Mouse (Mus musculus): ENCODE measurements around the gene Spaca3. TPM values are rescaled to one million over a fixed set of nuclear protein-coding genes. Genes with fewer than 3 reads are reported as not detected.

The Spaca3 gene
- polyA plus RNA-seq, 1 experiment from 2014 or later = not detected

DNA sequence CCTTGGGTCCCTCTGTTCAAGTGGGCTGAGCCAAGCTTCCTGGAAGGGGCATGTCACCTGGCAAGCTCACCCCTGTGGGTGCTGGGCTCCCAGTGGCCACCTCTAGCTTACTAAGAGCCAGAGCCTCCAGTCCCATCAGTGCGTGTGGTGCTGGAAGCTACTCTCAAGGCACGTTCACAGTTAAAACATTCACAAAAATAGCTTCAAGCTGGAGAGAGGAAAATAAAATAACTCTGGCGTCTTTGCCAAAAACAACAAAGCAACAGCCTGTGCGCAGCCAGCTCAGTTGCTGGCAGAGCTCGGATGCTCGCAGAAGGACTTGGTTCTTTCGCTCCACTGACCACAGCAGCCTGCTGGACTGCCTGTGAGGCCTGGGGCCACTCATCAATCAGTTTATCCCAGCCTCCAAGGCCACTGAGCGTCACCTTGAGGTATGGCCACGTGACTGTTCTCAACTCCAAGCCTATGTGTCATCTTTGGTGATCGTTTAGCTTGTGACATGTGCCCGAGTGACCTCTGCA lies 19.0 kb downstream of the Spaca3 start:
- no peak overlapping the region for H3K4me2 ChIP-seq (replicated peaks; ENCODE audit: low read depth)
- no peak overlapping the region for H3K27ac ChIP-seq (ENCODE audit: low read depth, low read length)
- ATAC-seq = no peak
- 52% methylated on average over 11 of the region's 11 CpGs for WGBS
- no peak overlapping the region for H3K4me3 ChIP-seq (ENCODE audit: low read depth, low read length)
- H3K36me3 ChIP-seq (ENCODE audit: control insufficient read depth, insufficient read depth) = no peaks in the 10 kb centered on the region
- H3K9ac ChIP-seq (ENCODE audit: low read depth, low read length) = no peak overlapping the region
- H3K4me1 ChIP-seq (replicated peaks; ENCODE audit: control insufficient read depth, insufficient read depth, low read length) = no peaks in the 10 kb centered on the region
- H3K9me3 ChIP-seq (ENCODE audit: control insufficient read depth) = no peaks in the 10 kb centered on the region
- TF ChIP-seq CTCF (IDR thresholded peaks at IDR 0.05; ENCODE audit: low read depth) = no peak
- H3K27me3 ChIP-seq (replicated peaks; ENCODE audit: control insufficient read depth, insufficient read depth, low read length) = no peaks in the 10 kb centered on the region

DNA sequence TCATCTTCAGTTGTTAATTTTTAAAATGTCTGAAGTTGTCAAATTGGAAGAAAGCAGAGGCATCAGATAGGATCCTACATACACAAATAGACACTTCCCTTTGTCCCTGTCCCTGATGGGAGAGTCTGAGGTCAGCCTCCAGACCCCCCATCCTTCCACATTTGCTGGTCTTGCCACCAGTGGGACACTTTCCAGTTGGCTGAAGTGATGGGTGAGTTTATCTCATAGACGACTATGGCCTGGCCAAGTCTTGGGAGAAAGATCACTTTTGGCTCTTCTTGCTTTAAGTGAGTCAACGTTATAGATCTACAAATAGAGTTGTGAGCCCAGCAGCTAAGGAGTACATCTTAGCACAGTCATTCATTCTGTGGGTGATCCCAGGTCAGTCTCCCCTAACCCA lies 19.9 kb downstream of the Spaca3 start:
- H3K4me1 ChIP-seq (replicated peaks; ENCODE audit: control insufficient read depth, insufficient read depth, low read length) = no peaks in the 10 kb centered on the region
- no peak overlapping the region for H3K9ac ChIP-seq (ENCODE audit: low read depth, low read length)
- TF ChIP-seq CTCF (IDR thresholded peaks at IDR 0.05; ENCODE audit: low read depth) = no peak
- no peaks in the 10 kb centered on the region for H3K9me3 ChIP-seq (ENCODE audit: control insufficient read depth)
- no peak overlapping the region for H3K27ac ChIP-seq (ENCODE audit: low read depth, low read length)
- no peaks in the 10 kb centered on the region for H3K27me3 ChIP-seq (replicated peaks; ENCODE audit: control insufficient read depth, insufficient read depth, low read length)
- no peak overlapping the region for H3K4me2 ChIP-seq (replicated peaks; ENCODE audit: low read depth)
- H3K36me3 ChIP-seq (ENCODE audit: control insufficient read depth, insufficient read depth) = no peaks in the 10 kb centered on the region
- ATAC-seq = no peak
- WGBS = 72% methylated on average over 2 of the region's 2 CpGs
- no peak overlapping the region for H3K4me3 ChIP-seq (ENCODE audit: low read depth, low read length)

DNA sequence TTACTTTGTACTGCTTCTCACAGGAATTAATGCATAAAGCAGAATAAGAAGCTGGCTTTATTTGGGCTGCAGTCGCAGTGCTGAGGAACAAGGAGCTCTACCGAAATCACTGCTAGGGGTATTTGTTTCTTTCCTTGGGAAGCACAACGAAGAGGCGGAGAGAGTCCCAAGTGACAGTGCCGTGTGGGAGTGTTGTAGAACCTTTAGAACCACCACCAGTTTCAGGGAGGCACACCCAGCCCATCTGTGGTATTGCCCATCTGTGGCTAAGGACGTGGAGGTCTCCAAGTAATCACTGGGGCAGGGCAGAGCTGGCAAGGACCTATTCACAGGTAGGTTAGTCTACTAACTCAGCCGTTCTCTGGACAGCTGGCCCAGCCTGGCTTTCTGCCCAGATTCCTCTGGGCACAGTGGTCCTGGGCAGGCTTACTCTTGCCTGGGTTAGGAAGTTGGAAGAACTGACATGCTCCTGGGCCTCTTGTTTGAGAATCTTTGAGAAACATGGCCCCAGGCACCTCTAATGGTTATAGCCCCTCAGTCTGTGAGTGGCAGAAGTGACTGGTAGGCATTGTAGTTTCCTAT lies 24.2 kb downstream of the Spaca3 start:
- H3K4me3 ChIP-seq (ENCODE audit: low read depth, low read length) = no peak overlapping the region
- no peak for ATAC-seq

DNA sequence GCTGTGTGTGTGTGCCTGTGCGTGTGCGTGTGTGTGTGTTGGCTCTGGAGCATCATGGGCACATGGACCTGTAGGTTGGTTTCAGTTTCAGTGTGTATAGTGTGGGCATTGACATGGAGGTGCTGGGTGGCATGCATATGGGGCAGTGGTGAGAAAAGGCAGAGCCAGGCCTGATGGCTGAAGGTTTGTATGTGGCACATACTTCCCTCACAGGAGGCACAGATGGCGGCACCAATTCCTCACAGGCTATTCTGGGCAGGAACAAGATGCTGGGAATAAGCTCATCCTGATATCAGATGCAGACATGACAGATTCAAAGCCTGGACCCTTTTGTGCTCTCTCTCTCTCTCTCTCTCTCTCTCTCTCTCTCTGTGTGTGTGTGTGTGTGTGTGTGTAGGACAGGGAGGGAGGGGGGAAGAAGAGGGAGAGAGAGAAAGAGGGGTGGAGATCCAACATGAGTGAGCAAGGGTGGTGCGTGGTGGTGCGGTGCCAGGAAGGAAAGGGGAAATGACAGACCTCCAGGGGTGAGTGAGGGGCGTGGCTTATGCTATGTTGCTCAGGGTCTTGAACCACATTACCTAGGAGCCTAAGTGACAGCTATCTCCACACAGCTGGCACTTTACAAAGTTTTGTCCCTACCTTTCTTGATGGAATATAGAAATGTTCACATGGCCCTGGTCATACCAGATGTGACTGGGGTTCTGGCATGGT lies 26.5 kb downstream of the Spaca3 start:
- H3K27me3 ChIP-seq (replicated peaks; ENCODE audit: control insufficient read depth, insufficient read depth, low read length) = no peaks in the 10 kb centered on the region
- H3K4me2 ChIP-seq (replicated peaks; ENCODE audit: low read depth) = no peak overlapping the region
- ATAC-seq = no peak
- H3K9me3 ChIP-seq (ENCODE audit: control insufficient read depth) = no peaks in the 10 kb centered on the region
- H3K4me1 ChIP-seq (replicated peaks; ENCODE audit: control insufficient read depth, insufficient read depth, low read length) = no peaks in the 10 kb centered on the region
- H3K27ac ChIP-seq (ENCODE audit: low read depth, low read length) = no peak overlapping the region
- H3K4me3 ChIP-seq (ENCODE audit: low read depth, low read length) = no peak overlapping the region
- H3K36me3 ChIP-seq (ENCODE audit: control insufficient read depth, insufficient read depth) = no peaks in the 10 kb centered on the region
- no peak overlapping the region for H3K9ac ChIP-seq (ENCODE audit: low read depth, low read length)
- TF ChIP-seq CTCF (IDR thresholded peaks at IDR 0.05; ENCODE audit: low read depth) = no peak
- WGBS = 79% methylated on average over 6 of the region's 6 CpGs

More for the DNA sequence above, 24.2 kb downstream of the Spaca3 start:
- H3K27me3 ChIP-seq (replicated peaks; ENCODE audit: control insufficient read depth, insufficient read depth, low read length) = no peaks in the 10 kb centered on the region
- no peaks in the 10 kb centered on the region for H3K4me1 ChIP-seq (replicated peaks; ENCODE audit: control insufficient read depth, insufficient read depth, low read length)
- no peak for TF ChIP-seq CTCF (IDR thresholded peaks at IDR 0.05; ENCODE audit: low read depth)
- WGBS = 78% methylated on average over 7 of the region's 7 CpGs
- no peak overlapping the region for H3K9ac ChIP-seq (ENCODE audit: low read depth, low read length)
- H3K4me2 ChIP-seq (replicated peaks; ENCODE audit: low read depth) = no peak overlapping the region
- H3K36me3 ChIP-seq (ENCODE audit: control insufficient read depth, insufficient read depth) = no peaks in the 10 kb centered on the region
- H3K9me3 ChIP-seq (ENCODE audit: control insufficient read depth) = no peaks in the 10 kb centered on the region
- no peak overlapping the region for H3K27ac ChIP-seq (ENCODE audit: low read depth, low read length)

DNA sequence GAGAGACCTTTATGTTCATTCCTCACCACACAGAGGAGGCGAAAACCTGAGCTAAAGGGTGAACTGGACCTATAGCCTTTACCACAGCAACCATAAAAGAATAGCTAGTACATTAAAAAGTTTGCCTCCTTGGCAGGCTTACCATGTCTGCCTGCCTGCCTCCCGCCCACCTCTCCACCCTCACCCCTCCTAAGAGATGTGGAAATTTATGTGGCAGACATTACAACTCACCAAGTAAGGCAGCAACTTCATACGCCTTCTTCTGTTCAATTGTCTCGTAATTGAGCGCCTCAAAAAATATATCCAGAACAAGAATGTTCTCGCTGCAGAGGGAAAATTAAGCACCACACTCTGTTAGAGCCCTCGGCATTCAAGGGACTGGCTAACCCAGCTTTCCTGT lies 28.2 kb downstream of the Spaca3 start:
- TF ChIP-seq CTCF (IDR thresholded peaks at IDR 0.05; ENCODE audit: low read depth) = no peak
- no peaks in the 10 kb centered on the region for H3K9me3 ChIP-seq (ENCODE audit: control insufficient read depth)
- no peaks in the 10 kb centered on the region for H3K36me3 ChIP-seq (ENCODE audit: control insufficient read depth, insufficient read depth)
- H3K4me3 ChIP-seq (ENCODE audit: low read depth, low read length) = no peak overlapping the region
- no peak for ATAC-seq
- no peak overlapping the region for H3K27ac ChIP-seq (ENCODE audit: low read depth, low read length)
- H3K4me1 ChIP-seq (replicated peaks; ENCODE audit: control insufficient read depth, insufficient read depth, low read length) = no peaks in the 10 kb centered on the region
- H3K9ac ChIP-seq (ENCODE audit: low read depth, low read length) = no peak overlapping the region
- 76% methylated on average over 7 of the region's 7 CpGs for WGBS
- H3K4me2 ChIP-seq (replicated peaks; ENCODE audit: low read depth) = no peak overlapping the region
- H3K27me3 ChIP-seq (replicated peaks; ENCODE audit: control insufficient read depth, insufficient read depth, low read length) = no peaks in the 10 kb centered on the region

DNA sequence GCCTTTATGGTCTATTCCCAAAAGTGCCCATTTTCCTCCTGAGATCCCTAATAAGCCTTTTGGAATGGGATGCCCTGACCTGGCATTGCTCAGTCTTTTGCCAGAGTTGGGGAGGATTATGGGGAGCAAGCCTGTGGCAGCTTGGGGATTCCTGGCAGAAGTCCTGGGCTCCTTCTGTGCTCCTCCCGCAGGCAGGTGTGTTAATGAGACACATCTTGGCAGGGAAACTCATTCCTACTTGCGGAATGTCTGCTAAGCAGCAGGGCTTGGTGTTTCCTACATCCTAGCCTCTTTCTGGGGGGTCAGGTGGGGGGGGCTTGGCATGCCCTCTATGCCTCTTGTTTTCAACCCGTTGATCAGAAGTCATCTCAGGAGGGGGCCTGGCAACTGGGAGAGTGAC lies 28.9 kb downstream of the Spaca3 start:
- Histone ChIP-seq H3K4me3 (ENCODE audit: low read depth, low read length) (no peak overlapping the region), H3K27ac (ENCODE audit: low read depth, low read length) (no peak overlapping the region), H3K36me3 (ENCODE audit: control insufficient read depth, insufficient read depth) (no peaks in the 10 kb centered on the region), H3K9ac (ENCODE audit: low read depth, low read length) (no peak overlapping the region), H3K9me3 (ENCODE audit: control insufficient read depth) (no peaks in the 10 kb centered on the region), H3K27me3 (replicated peaks; ENCODE audit: control insufficient read depth, insufficient read depth, low read length) (no peaks in the 10 kb centered on the region), H3K4me1 (replicated peaks; ENCODE audit: control insufficient read depth, insufficient read depth, low read length) (no peaks in the 10 kb centered on the region), H3K4me2 (replicated peaks; ENCODE audit: low read depth) (no peak overlapping the region)
- no peak for TF ChIP-seq CTCF (IDR thresholded peaks at IDR 0.05; ENCODE audit: low read depth)
- WGBS = 61% methylated on average over 3 of the region's 3 CpGs
- no peak for ATAC-seq
